Mouse (Mus musculus): Measurements from ENCODE around the gene Parn.

Parn gene

DNA sequence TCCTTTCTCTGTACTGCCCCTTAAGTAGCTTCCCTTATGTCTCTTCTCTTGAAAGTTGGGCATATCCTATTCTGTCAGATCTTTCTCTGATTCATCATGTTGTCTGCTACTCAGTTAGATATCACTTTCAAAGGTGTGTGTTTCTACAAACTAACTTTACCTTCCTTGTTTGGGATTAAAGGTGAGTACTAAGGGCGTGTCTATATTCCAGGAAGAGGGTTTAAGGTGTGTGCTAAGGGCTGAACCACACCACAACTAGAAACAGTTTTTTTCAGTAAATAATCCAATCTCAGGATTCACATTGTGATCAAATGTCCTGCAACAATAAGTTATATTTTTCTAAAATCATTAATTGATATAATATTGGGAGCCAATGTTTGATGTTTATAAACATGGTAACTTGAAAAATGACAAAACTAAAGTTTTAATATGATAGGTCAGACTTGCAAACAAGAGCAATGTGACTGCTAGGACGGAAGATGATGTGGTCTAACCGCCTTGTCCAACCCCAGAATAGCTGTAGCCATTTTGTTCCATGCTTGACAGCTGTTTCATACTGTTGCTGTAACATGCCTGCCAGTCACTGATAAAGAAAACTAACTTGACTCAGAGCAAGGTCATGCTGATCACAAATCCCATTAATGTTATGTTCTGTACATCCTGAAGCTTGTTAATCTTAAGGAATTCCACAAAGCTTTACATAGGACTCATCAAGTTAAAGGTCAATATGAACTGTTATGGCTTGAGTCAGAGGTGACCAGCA is 46.0 kb downstream of the Parn start:
- in situ Hi-C loops (cut with MboI), result no loop called here

DNA sequence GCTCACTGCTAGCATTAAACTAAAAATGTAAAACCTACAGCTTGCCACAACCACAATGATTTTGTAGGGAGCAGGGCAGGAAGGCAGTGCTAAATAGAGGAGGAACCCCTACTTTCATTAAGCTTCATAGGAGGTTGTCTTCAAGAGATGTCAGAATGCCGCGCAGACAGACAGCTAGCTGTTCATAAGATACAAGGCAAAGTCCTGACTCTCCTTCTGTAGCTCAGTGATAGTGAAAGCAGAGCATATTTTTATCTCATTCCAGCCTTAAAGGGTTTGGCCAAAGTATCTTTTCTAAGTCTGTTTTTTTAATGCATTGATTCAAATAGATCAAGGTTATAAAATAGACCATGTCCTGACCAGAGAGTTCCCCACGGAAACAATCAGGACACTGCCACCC is 47.8 kb downstream of the Parn start:
- in situ Hi-C loops (cut with MboI), result no loop called here

DNA sequence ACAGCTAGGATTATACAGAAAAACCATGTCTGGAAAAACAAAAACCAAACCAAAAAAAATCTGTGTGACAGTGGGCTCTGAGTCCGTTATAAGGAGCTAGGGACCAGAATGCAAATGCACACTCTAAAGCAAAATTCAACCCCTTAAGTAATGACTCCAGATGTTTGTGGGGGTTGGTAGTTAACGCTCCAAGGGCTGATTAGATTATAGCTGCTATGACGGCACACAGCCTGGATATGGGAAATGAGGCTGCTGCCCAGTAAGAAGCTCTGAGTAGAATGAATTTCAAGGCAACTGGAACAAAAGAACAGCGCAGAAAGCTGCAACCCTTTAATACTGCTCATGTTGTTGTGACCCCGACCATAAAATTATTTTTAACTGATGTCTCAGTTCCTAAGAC is 52.7 kb downstream of the Parn start:
- in situ Hi-C loops (cut with MboI), result no loop called here

DNA sequence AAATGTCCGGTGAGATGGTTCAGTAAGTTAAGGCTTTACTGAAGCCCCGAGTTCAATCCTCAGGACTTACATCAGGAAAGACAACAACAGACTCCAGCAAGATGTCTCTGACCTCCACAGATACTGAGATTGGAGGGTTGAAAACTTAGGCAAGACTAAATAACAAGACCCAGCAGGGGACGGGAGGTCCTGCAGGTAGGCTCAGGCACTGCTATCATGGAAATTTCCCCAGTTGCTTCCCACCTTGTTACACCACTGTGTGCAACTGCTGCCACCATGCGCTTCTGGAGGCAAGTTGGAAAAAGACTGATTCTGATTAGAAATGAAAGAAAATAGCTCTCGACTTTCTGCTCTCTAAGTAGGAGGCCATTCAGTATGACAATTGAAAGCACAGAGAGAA is 55.4 kb downstream of the Parn start:
- in situ Hi-C loops (cut with MboI), result no loop called here

DNA sequence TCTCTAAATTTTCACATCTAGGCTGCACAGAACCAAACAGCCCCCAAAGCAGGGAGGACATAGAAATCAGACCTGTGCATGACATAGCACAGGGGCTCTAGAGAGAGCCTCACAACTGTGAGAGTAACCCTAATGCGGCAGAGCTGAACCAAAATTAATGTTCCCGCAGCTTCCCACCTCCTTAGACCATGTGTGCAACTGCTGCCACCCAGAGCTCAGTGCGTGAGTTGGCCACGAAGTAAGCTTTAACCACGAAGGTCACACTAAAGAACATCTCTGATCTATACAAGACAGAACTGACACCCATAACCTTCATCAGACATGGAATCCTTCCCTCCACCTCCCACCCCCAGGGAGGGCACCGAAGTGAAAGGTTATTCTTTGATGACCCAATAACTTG is 55.9 kb downstream of the Parn start:
- in situ Hi-C loops (cut with MboI), result no loop called here

DNA sequence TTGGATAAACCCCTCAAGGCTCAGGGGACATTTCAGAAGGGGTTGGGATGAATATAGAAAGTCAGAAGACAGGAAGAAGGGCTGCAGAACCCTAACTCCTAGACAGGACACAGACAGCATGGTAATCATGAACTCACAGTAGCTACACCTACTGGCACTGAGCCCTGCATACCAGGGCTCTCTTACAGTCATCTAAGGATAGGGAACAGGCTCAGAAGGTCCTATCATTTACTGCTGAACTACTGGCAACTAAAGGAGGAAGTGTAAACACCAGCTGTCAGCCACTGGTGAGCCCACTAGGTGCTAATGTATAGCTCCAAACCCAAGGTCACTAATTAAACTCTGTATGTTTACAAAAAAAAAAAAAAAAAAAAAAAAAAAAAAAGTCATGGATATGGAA is 56.6 kb downstream of the Parn start:
- in situ Hi-C loops (cut with MboI), result no loop called here

DNA sequence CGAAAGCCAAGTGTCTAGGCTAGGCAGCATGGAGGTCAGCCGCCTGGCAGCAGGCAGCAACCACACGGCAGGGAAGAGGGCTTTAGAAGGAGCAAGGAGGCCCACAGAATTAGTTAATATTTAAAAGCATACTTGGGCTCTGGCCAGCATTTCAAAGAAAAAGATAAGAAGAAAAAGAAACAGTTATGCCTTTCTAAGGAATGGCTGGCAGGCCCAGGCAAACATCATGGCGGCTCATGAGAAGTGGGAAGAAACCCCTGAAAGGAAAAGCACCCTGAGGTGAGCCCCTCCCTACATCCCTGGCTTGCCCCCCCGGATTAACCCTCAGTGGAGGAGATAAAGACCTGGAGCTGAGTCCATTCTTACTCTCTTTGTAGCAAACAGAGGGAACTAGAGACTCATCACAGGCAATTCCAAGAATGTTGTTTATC is 57.0 kb downstream of the Parn start:
- in situ Hi-C loops (cut with MboI), result no loop called here

DNA sequence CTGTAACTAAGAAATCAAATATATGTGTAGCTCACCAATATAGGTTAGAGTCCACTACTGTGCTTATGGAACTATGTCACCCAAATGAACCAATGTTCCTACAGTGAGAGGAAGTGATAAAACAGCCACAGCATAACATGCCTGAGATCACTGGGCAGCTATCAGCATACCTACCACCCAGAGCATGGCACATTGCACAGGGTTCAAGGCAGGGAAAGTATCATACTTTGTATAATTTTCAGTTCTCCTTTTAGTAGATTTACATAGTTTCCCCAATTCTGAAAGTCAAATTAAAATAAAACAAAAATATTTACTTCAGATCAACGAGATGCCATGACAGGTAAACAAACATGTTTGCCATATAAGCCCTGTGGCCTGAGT is 59.3 kb downstream of the Parn start:
- in situ Hi-C loops (cut with MboI), result no loop called here

DNA sequence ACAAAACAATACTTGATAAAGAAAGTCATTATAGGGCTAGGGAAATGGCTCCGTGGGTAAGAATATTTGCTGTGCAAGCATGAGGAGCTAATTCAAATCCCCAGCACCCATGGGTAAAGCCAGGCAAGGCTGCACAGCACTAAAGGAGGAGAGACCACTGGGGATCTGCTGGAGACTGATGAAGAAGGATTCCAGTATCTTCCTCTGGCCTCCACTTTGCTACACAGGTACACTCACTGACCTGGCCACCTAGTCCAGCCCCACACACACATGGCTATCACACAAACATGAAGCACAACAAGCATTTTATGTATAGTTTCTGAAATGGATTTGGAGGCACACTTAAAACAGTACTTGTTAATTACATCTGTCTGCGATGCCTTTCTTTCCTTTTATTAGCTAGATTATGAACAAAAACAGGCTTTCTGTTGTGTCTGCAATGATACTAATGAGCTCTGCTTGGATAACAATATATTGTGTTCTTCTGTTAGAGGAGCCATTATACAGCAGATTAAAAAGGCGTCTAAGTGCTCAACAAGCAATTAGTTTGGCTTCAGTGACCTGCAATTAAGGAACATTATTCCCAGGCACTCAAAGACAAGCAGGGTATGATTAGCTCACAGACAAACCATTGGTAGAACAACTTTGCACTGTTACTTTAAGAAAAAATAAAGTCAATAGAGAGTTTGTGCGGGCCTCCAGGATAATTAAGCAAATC is 59.8 kb downstream of the Parn start:
- in situ Hi-C loops (cut with MboI), result no loop called here

DNA sequence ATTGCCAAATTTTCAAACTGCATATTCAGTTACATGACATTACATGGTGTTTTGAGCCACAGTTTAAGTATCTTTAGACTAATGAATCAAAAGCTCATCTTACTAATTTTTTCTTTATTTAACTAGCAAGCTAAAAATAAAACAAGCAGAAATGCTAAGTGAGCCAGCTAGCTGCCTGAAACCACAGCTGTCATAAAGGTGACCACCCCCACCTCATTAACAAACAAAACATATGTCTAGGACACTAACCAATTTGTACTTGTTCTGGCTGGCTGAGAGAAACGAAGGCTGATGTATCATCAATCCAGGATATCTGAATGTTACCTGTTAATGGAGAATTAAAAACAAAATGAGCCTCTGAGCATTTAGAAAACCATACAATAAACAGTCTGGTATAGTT is 65.2 kb downstream of the Parn start:
- in situ Hi-C loops (cut with MboI), result no loop called here

DNA sequence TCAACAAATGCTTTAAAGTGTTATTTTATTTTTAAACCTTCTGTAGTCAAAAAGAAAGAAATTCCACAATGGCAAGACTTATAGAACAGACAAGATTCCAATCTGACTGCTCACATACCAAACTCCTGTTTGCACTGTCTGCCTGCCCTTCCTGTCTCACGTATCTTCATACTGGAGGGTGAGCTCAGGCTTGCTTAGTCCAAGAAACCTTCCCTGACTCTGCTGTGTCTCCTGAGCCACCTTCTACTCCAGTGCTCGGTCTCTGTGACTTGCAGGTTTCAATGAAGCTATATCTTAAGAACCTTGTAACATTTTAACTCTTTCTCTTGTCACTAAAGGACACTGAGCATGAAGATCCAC is 78.9 kb downstream of the Parn start:
- in situ Hi-C loops (cut with MboI), result no loop called here

DNA sequence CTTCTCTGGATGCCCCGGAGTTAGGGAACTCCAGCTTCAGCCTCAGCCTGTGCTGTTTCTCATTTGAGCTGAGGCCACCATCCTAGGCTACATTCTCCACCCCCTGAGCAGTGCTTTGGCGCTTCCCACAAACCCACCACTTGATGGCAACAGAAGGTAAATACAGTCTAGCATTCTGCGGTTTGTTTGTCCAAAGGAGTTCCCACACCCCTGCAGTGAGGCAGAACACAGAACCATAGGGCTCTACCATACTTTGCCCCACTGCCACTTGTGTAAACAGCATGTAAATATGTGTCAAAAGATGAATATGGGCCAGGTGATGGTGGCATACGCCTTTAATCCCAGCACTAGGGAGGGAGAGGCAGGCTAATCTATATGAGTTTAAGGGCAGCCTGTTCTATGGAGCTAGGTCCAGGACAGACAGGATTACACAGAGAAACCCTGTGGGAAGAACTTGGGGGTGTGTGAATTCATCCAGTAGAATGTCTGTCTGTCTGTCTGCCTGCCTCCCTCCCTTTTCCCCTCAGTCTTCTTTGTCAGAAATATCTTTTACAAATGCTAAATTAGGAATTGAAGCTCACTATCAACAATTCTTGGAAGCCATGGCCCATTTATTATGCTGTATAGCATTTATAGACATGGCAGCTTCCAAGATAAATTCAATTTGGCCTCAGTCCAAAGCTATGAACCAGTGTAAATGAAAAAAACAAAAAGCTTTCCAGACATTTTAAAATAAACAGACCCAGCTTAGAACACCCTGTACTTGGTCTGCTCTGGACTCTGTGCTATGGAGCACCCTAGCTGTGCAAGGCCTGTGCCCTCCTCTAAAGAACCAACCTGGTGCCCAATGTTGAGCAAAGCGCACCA is 79.6 kb downstream of the Parn start:
- in situ Hi-C loops (cut with MboI), result no loop called here

DNA sequence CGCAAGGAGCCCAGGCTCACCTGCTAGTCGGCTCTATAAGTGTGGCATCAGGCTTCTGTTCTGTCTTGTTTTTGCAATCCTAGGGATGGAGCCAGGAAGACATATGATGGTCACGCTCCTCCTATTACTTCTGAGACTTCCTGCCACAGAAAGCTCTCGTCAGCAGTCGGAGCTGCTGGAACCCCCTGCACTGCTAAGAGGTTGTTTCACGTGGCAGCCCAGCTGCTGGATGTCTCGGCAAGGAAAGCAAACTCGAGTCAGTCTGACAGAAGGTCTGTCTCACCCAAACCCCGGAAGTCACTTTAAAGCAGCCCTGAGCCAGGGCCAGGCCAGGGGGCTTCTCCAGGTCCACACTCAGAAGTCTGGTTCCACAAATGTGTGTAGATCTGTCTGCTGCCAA is 82.7 kb downstream of the Parn start:
- in situ Hi-C loops (cut with MboI), result no loop called here

DNA sequence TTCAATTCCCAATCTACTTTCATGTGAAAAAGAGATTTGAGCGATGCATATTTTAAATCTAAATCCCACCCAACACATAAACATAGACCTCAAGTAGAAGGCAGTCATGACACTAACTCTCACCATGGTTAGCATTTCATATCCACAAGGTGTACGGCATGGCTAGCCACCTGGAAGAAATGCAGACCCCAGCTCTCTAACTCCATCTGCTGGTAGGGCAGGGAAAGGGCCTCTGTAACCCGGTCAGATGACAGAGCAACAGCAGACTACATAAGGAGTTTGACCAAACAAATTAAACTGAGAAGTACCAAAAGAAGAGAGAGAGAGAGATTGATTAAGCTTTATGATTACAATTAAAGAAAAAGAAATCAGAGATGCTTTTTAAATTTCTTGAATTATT is 87.2 kb downstream of the Parn start:
- in situ Hi-C loops (cut with MboI), result no loop called here

DNA sequence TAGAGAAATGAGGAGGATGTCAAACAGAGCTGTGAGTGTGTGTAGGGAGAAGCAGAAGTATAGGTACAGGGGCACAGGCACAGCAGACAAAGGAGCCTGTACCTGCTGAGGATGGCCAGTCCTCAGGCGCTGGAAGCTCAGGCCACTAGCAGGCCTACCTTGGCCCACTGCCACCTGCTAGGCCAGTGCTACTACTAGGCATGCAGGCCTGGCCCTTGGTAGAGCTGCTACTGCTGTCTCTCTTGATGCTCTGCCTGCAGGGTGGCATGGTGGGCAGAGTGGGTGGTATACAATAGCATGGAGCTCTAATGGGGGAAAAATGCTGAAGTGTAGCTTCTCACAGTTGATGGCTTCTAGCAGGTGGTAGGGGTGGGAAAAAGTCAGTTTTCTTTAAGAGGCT is 88.0 kb downstream of the Parn start:
- in situ Hi-C loops (cut with MboI), result no loop called here

DNA sequence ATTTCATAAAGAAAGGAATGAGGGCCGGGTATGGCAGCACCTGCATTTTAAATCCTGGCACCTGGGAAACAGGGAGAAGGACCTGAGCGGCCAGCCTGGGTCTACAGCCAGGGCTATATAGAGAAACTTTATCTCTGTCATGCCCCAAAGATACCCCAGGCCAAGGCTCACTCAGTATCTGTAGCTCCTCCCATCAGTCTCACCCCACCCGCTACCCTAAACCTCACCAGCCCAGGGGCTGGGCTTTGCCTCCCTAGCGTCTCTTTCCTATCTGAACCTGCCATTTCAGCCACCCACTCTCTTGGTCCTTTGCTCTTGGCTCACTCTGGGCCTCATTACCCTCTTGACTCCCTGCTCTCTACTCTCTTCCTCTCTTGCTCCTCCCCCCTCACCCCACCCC is 92.7 kb downstream of the Parn start:
- in situ Hi-C loops (cut with MboI), result no loop called here

DNA sequence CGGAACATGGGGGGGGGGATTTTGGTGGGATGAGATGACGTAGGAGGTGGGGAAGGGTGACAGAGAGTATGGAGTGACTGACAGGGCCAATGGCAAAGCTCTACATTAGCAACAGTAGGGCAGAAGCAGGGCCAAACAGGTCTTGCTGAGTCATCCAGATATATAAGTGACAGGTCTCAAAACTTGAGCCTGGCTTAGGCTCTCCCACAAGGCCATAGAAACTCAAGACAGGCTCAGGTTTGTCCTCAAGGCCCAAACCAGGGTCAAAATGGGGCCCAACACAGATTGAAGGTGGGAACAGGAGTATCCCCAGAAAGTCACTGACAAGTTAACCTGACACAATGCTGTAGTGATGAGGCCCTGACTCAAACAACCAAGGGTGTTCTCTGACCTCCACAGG is 99.7 kb downstream of the Parn start:
- in situ Hi-C loops (cut with MboI), result no loop called here

DNA sequence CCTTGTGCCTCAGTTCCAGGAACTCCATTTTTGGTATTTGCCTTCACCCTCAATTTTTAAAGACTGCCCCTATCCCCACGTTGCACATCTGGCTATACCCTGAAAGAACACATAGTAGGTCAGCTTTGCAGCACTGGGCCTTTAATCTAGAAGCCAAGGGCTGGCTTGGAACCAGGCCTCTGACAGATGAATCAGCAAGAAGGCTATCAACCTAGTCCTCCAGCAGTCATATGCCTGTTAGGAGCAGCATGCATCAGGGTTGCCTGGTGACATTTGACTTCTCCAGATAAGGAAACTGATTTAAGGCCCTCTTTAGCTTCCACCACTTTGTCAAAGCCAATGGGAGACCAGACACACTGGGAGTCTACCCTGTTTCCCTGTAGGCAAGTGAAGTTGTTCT is 100.4 kb downstream of the Parn start:
- in situ Hi-C loops (cut with MboI), result no loop called here

DNA sequence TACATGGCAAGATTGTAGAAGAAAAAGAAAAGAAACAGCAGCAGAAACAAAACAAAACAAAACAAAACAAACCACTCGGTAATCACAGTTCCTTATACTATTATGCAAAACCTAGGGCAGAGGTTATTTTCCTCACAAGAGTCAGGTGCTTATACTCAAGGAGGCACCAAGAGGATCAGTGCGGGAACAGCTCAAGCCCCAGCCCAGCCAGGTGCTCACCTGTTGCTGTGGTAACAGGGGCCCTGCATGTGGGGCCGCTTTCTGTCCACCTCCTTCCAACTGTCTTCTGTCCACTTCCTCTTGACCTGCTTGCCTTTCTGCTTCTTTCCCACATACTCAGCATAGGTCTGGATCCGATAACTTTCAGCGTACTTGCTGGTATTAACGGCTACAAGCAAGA is 101.6 kb downstream of the Parn start:
- in situ Hi-C loops (cut with MboI), result no loop called here

DNA sequence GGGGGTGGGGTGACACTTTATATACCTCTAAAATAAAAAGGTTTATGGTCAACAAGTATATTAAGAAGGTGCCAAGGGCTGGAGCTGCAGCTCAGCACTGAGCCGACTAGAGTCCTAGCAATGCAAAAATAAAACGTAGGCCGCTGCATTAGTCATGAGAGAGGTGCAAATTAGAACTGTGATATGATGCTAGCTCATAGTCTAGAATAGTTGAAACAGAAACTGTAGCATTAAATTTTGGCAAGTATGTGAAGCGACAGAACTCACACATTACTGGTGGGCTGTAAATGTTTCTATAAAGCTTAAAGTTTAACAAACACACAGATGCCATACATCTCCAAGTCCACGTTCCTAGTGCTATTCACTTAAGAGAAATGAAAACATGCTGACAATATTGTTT is 102.7 kb downstream of the Parn start:
- in situ Hi-C loops (cut with MboI), result no loop called here

DNA sequence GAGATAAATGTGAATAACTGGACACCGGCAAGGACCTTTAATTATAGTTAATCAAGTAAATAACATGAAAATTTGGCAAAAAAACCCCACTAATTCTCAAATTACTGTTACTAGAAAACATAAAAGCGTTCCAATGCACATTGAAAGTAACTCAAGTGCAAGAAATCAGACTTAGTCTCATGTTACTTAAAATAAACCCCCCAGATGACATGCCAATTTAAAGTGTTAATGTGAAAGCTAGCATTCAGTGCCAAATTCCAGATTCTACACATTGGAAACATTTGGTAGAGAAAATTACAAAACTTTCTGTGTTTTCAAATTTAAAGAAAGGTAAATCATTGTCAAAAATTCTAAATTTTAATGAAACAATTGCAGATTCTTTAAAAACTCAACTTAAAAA is 110.2 kb downstream of the Parn start:
- in situ Hi-C loops (cut with MboI), result no loop called here

DNA sequence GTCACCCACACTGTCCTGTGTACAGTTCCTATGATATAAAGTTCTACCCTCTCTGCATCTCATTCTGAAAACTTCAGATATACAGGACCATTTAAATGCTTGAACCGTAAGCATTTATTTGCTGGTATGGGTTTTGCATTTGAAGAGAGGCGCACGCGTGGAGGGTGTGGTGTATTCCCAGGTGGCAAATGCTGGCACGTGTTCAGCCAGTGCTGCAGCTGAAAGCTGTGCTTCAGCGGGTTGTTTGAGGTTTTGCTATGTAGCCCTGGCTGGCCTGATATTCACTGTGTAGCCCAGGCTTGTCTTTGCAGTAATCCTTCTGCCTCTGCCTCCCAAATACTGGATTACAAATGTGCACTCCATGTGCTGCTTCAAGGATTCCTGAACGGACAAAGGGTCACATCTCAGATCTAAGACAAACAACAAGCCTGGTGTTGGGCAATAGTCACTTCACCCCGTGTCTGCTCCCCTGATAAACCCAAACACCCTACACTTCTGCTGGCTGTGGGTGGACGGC is 111.0 kb downstream of the Parn start:
- in situ Hi-C loops (cut with MboI), result no loop called here

DNA sequence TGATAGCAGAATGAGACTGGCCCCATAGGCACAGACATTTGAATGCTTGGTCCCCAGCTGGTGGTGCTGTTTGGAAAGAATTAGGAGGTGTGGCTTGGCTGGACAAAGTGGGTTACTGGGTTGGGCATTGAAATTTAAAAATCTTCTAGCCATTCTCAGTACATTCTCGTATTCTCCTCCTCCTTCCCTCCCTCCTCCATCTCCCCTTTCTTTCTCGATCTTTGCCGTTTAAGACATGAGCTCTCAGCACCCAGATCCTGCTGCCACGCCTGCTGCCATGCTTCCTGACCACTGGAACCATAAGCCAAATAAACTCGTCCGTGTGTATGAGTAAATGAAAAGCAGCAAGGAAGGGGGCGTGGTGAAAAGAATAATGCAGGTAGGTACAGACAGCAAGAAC is 111.5 kb downstream of the Parn start:
- in situ Hi-C loops (cut with MboI), result no loop called here
